Mouse (Mus musculus): ENCODE data around the gene Gas7. TPM values are rescaled to one million over a fixed set of nuclear protein-coding genes. Genes with fewer than 3 reads are reported as not detected.

The Gas7 gene
- polyA plus RNA-seq, 1 experiment from 2014 or later = 5.4 TPM

DNA sequence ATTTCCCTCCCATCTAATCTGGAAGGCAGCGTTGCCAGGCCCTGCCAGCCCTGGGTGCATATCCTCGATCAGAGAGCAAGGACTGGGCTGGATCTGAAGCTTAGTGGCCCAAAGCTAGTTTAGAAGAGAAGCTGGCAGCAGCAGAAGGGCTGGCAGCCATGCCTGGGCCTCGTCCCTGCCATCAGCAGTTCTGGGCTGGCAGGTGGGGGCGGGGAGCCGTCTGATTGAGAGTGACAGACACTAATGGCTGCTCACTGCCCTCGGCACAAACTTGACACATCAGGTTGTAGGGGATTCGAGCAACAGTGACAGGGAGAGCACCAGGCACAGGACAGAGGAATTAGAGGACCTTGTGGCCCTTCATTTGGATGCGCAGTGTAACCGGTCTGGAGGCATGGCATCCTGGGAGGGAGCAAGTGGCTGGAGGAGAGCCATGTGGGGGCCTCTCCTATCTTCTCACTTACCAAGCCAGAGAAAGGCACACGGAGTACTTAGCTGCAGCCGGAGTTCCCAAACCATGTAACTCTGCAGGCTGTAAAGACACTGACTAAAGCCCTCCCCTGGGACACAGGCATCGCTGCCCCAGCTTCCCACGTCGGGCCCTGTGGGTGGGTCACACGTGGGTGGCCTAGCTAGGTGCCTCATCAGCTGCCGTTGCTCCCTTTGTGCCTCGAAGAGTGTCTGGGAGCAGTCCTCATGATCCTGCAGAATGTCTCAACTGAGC is 200.2 kb downstream of the Gas7 start:
- H3K9ac ChIP-seq (ENCODE audit: low read depth, low read length) = no peak overlapping the region
- WGBS (ENCODE audit: insufficient replicate concordance) = 65% methylated on average over 17 of the region's 17 CpGs
- no peak overlapping the region for H3K27ac ChIP-seq (ENCODE audit: low read depth, low read length)

DNA sequence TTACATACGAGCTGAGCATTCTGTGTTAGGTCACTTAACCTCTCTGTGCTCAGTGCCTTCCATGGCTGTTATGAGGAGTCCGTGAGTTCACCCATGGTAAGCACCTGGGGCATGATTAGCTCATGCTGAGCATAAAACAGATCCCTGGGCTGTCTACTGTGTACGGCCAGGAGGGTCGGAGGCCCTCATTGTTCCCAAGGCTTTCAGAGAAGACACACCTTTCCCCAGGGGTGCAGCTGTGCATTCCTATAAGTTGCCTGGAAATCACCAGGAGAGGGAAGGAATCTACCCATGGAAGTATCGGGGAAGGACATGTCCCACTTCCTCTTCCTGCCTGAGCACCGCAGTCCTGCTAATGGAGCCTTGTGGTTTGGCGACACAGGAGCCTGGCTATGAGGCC is 201.1 kb downstream of the Gas7 start:
- Histone ChIP-seq H3K9ac (ENCODE audit: low read depth, low read length) (no peak overlapping the region), H3K4me1 (ENCODE audit: control insufficient read depth, insufficient read depth, low read length) (peaks cover 6% of the 10 kb centered on the region; the same call in 1 of the 2 replicates), H3K9me3 (replicated peaks; ENCODE audit: control insufficient read depth, low read length) (no peaks in the 10 kb centered on the region), H3K27ac (ENCODE audit: low read depth, low read length) (no peak overlapping the region), H3K4me2 (no peak overlapping the region), H3K4me3 (ENCODE audit: low read depth, low read length) (no peak overlapping the region), H3K36me3 (ENCODE audit: control insufficient read depth, insufficient read depth, low read length) (no peaks in the 10 kb centered on the region), H3K27me3 (ENCODE audit: control insufficient read depth, insufficient read depth, low read length) (0 out of 2 replicates have a peak, but pooled peaks cover 3% of the 10 kb centered on the region)
- no peak for ATAC-seq (replicated peaks; ENCODE audit: insufficient number of reproducible peaks, low FRiP score, low TSS enrichment)
- 82% methylated on average over 7 of the region's 7 CpGs for WGBS (ENCODE audit: insufficient replicate concordance)

More for the DNA sequence above, 200.2 kb downstream of the Gas7 start:
- Histone ChIP-seq H3K36me3 (ENCODE audit: control insufficient read depth, insufficient read depth, low read length) (no peaks in the 10 kb centered on the region), H3K4me1 (ENCODE audit: control insufficient read depth, insufficient read depth, low read length) (peaks cover 6% of the 10 kb centered on the region; the same call in 1 of the 2 replicates), H3K4me3 (ENCODE audit: low read depth, low read length) (no peak overlapping the region), H3K27me3 (ENCODE audit: control insufficient read depth, insufficient read depth, low read length) (0 out of 2 replicates have a peak, but pooled peaks cover 3% of the 10 kb centered on the region), H3K9me3 (replicated peaks; ENCODE audit: control insufficient read depth, low read length) (no peaks in the 10 kb centered on the region), H3K4me2 (no peak overlapping the region)
- ATAC-seq (replicated peaks; ENCODE audit: insufficient number of reproducible peaks, low FRiP score, low TSS enrichment) = no peak

DNA sequence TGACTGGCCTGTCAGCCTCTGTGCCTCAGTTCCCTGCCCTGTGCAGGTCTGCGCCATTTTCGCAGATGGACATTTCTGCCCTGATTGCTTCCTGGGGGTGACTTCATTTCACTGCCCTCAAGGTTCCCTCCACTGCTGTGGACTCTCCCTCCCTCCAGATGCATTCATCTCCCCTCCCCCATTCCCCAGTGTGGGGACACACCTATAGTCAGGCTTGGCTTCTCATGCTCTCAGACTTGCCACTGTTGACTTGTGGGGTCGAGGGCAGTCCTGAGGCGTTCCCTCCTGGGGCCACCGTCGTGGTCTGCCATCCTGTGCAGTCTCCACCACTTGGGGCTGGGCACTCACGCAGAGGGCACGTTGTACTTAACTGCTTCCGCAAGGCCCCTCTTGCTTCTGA is 201.6 kb downstream of the Gas7 start:
- WGBS (ENCODE audit: insufficient replicate concordance) = 81% methylated on average over 9 of the region's 9 CpGs
- no peak overlapping the region for H3K4me2 ChIP-seq
- no peak overlapping the region for H3K27ac ChIP-seq (ENCODE audit: low read depth, low read length)
- no peaks in the 10 kb centered on the region for H3K36me3 ChIP-seq (ENCODE audit: control insufficient read depth, insufficient read depth, low read length)
- no peak for ATAC-seq (replicated peaks; ENCODE audit: insufficient number of reproducible peaks, low FRiP score, low TSS enrichment)
- no peaks in the 10 kb centered on the region for H3K9me3 ChIP-seq (replicated peaks; ENCODE audit: control insufficient read depth, low read length)
- no peak overlapping the region for H3K4me3 ChIP-seq (ENCODE audit: low read depth, low read length)
- 0 out of 2 replicates have a peak, but pooled peaks cover 3% of the 10 kb centered on the region for H3K27me3 ChIP-seq (ENCODE audit: control insufficient read depth, insufficient read depth, low read length)
- H3K9ac ChIP-seq (ENCODE audit: low read depth, low read length) = no peak overlapping the region
- H3K4me1 ChIP-seq (ENCODE audit: control insufficient read depth, insufficient read depth, low read length) = peaks cover 6% of the 10 kb centered on the region; the same call in 1 of the 2 replicates

DNA sequence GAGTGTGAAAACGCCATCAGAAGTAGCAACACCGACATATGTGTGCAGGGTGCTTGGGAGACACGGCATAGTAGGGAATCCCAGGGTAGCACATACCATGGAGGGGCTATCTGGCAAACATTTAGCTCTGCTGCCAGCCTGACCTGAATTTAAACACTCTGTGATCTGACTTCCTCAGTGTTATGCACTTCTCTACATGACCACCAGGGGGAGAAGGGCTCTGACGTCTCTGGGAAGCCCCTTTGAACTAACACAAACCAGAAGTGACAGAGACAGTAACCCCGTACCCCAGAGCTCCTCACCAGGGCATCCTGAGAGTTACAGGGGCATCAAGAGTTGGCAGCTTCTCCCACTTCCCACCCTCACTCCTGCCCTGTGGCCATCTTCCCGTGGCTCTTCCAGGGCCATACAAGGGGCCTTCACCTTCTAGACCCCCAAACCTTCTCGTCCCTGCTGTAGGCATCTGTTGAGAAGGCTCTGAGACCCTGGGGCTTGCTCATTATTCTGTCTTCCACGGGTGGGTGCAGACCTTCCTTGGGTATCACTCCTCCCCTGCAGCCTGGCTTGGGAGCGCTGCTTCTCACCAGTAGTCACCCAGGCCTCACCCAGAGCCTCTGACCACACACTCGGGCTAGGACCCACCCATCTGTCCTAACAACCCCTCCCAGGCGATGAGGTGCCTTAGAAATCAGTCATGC is 202.6 kb downstream of the Gas7 start:
- H3K4me1 ChIP-seq (ENCODE audit: control insufficient read depth, insufficient read depth, low read length) = 0 out of 2 replicates have a peak, but pooled peaks cover under 1% of the 10 kb centered on the region
- H3K9ac ChIP-seq (ENCODE audit: low read depth, low read length) = no peak overlapping the region
- no peak overlapping the region for H3K27ac ChIP-seq (ENCODE audit: low read depth, low read length)
- H3K4me2 ChIP-seq = no peak overlapping the region
- H3K36me3 ChIP-seq (ENCODE audit: control insufficient read depth, insufficient read depth, low read length) = no peaks in the 10 kb centered on the region
- ATAC-seq (replicated peaks; ENCODE audit: insufficient number of reproducible peaks, low FRiP score, low TSS enrichment) = no peak
- 0 out of 2 replicates have a peak, but pooled peaks cover 3% of the 10 kb centered on the region for H3K27me3 ChIP-seq (ENCODE audit: control insufficient read depth, insufficient read depth, low read length)
- WGBS (ENCODE audit: insufficient replicate concordance) = 43% methylated on average over 11 of the region's 11 CpGs
- H3K9me3 ChIP-seq (replicated peaks; ENCODE audit: control insufficient read depth, low read length) = no peaks in the 10 kb centered on the region
- no peak overlapping the region for H3K4me3 ChIP-seq (ENCODE audit: low read depth, low read length)

DNA sequence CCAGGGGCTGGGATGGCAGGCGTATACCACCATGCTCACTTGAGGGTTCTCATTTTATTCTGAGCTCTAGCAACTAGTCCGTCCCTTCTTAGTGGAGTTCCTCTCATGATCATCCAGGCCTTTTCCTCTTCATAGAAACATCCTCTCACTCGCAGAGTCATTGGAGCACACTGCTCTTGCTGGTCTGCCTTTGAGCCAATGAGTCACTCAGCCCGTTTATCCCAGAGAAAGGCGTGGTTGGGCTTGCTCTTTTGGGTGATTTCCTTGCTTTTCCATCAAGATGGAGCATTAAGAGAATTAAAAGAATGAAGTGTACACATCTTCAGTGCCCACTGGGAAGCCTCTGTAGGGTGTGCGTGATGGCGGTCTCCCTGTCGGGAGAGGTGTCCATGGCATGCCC is 206.2 kb downstream of the Gas7 start:
- ATAC-seq (replicated peaks; ENCODE audit: insufficient number of reproducible peaks, low FRiP score, low TSS enrichment) = no peak
- Histone ChIP-seq H3K27me3 (ENCODE audit: control insufficient read depth, insufficient read depth, low read length) (no peaks in the 10 kb centered on the region), H3K27ac (ENCODE audit: low read depth, low read length) (no peak overlapping the region), H3K9ac (ENCODE audit: low read depth, low read length) (no peak overlapping the region), H3K4me3 (ENCODE audit: low read depth, low read length) (no peak overlapping the region), H3K4me1 (ENCODE audit: control insufficient read depth, insufficient read depth, low read length) (no peaks in the 10 kb centered on the region), H3K9me3 (replicated peaks; ENCODE audit: control insufficient read depth, low read length) (no peaks in the 10 kb centered on the region), H3K4me2 (no peak overlapping the region), H3K36me3 (ENCODE audit: control insufficient read depth, insufficient read depth, low read length) (no peaks in the 10 kb centered on the region)
- 82% methylated on average over 8 of the region's 8 CpGs for WGBS (ENCODE audit: insufficient replicate concordance)

DNA sequence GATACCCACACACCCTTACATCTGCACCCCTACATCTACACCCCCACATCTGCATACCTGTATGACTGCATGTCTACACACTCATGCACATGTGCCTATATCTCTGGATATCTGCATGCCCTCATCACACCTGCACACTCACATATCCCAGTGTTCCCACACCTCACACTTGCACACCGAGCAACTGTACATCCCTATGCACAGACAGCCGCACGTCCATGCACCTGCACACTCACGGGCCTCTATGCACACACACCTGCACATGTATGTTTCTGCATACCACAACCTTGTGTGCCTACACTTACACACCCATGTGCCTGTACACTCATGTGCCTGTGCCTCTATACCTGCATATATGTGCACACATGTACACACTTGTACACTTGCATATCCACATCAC is 208.2 kb downstream of the Gas7 start:
- H3K27ac ChIP-seq (ENCODE audit: low read depth, low read length) = no peak overlapping the region
- H3K27me3 ChIP-seq (ENCODE audit: control insufficient read depth, insufficient read depth, low read length) = no peaks in the 10 kb centered on the region
- H3K4me2 ChIP-seq = no peak overlapping the region
- H3K36me3 ChIP-seq (ENCODE audit: control insufficient read depth, insufficient read depth, low read length) = no peaks in the 10 kb centered on the region
- no peak overlapping the region for H3K4me3 ChIP-seq (ENCODE audit: low read depth, low read length)
- H3K9me3 ChIP-seq (replicated peaks; ENCODE audit: control insufficient read depth, low read length) = no peaks in the 10 kb centered on the region
- 92% methylated on average over 4 of the region's 4 CpGs for WGBS (ENCODE audit: insufficient replicate concordance)
- no peak overlapping the region for H3K9ac ChIP-seq (ENCODE audit: low read depth, low read length)
- ATAC-seq (replicated peaks; ENCODE audit: insufficient number of reproducible peaks, low FRiP score, low TSS enrichment) = no peak
- peaks cover 3% of the 10 kb centered on the region; the same call in 1 of the 2 replicates for H3K4me1 ChIP-seq (ENCODE audit: control insufficient read depth, insufficient read depth, low read length)

- no peak for ATAC-seq (replicated peaks; ENCODE audit: insufficient number of reproducible peaks, low FRiP score, low TSS enrichment)
- H3K27me3 ChIP-seq (ENCODE audit: control insufficient read depth, insufficient read depth, low read length) = no peaks in the 10 kb centered on the region
- H3K4me2 ChIP-seq = no peak overlapping the region
- no peaks in the 10 kb centered on the region for H3K9me3 ChIP-seq (replicated peaks; ENCODE audit: control insufficient read depth, low read length)
- 84% methylated on average over 3 of the region's 3 CpGs for WGBS (ENCODE audit: insufficient replicate concordance)
- H3K4me1 ChIP-seq (ENCODE audit: control insufficient read depth, insufficient read depth, low read length) = peaks cover 3% of the 10 kb centered on the region; the same call in 1 of the 2 replicates
- H3K36me3 ChIP-seq (ENCODE audit: control insufficient read depth, insufficient read depth, low read length) = no peaks in the 10 kb centered on the region
- H3K27ac ChIP-seq (ENCODE audit: low read depth, low read length) = no peak overlapping the region
- no peak overlapping the region for H3K4me3 ChIP-seq (ENCODE audit: low read depth, low read length)
- no peak overlapping the region for H3K9ac ChIP-seq (ENCODE audit: low read depth, low read length)
Measured at GRCm38 (mm10) chr11:67664261-67664660, 209.0 kb downstream of the Gas7 start.

GRCm38 (mm10) chr11:67664918-67665317 is 209.7 kb downstream of the Gas7 start:
- H3K4me1 ChIP-seq (ENCODE audit: control insufficient read depth, insufficient read depth, low read length) = peaks cover 3% of the 10 kb centered on the region; the same call in 1 of the 2 replicates
- H3K27me3 ChIP-seq (ENCODE audit: control insufficient read depth, insufficient read depth, low read length) = no peaks in the 10 kb centered on the region
- no peak overlapping the region for H3K4me2 ChIP-seq
- no peak overlapping the region for H3K27ac ChIP-seq (ENCODE audit: low read depth, low read length)
- 77% methylated on average over 6 of the region's 6 CpGs for WGBS (ENCODE audit: insufficient replicate concordance)
- no peak for ATAC-seq (replicated peaks; ENCODE audit: insufficient number of reproducible peaks, low FRiP score, low TSS enrichment)
- no peak overlapping the region for H3K9ac ChIP-seq (ENCODE audit: low read depth, low read length)
- no peak overlapping the region for H3K4me3 ChIP-seq (ENCODE audit: low read depth, low read length)
- H3K9me3 ChIP-seq (replicated peaks; ENCODE audit: control insufficient read depth, low read length) = no peaks in the 10 kb centered on the region
- no peaks in the 10 kb centered on the region for H3K36me3 ChIP-seq (ENCODE audit: control insufficient read depth, insufficient read depth, low read length)

All from heart, embryonic 11.5 days (tissue).